Mouse (Mus musculus) embryo, embryonic 11.5 days (tissue): ENCODE measurements around the gene Tmsb4x.

ENCODE experiments used
- DNase-seq: peaks from one replicate; pipeline ENCODE4 v3.0.0-alpha.2; 2012; ENCODE audit warnings: low read depth, low spot score

Gene Tmsb4x

GRCm38 (mm10) chrX:167182411-167182810 is 26.7 kb downstream of the Tmsb4x start:
- no peak for DNase-seq

- DNase-seq: no peak
Observed at GRCm38 (mm10) chrX:167179961-167180642, 29.0 kb downstream of the Tmsb4x start.

GRCm38 (mm10) chrX:167179549-167179948 is 29.6 kb downstream of the Tmsb4x start:
- no peak for DNase-seq

- no peak for DNase-seq
Observed at GRCm38 (mm10) chrX:167175319-167175718, 33.8 kb downstream of the Tmsb4x start.

GRCm38 (mm10) chrX:167174311-167174710 is 34.8 kb downstream of the Tmsb4x start:
- DNase-seq: no peak

- DNase-seq: no peak
Observed at GRCm38 (mm10) chrX:167172256-167172655, 36.9 kb downstream of the Tmsb4x start.

- no peak for DNase-seq
Observed at GRCm38 (mm10) chrX:167171281-167171680, 37.8 kb downstream of the Tmsb4x start.

- no peak for DNase-seq
Observed at GRCm38 (mm10) chrX:167167282-167167681, 41.8 kb downstream of the Tmsb4x start.

- no peak for DNase-seq
Observed at GRCm38 (mm10) chrX:167166051-167166450, 43.1 kb downstream of the Tmsb4x start.

GRCm38 (mm10) chrX:167157691-167158090 is 51.4 kb downstream of the Tmsb4x start:
- no peak for DNase-seq
